Mouse (Mus musculus): ENCODE measurements at regions not wholly inside any gene's neighbourhood (a gene's known extent, or its start where the extent isn't known, plus 50 kb on each side); places are given as distances from the start of the nearest gene placed in this dataset.
A peak's percentile ranks its signal among the peaks of the same experiment; 100 is the strongest.
"Not testable (repeated sequence)": the region's sequence is repeated elsewhere in the genome, so short reads cannot be mapped to it uniquely, and the experiment has no call there.

DNA sequence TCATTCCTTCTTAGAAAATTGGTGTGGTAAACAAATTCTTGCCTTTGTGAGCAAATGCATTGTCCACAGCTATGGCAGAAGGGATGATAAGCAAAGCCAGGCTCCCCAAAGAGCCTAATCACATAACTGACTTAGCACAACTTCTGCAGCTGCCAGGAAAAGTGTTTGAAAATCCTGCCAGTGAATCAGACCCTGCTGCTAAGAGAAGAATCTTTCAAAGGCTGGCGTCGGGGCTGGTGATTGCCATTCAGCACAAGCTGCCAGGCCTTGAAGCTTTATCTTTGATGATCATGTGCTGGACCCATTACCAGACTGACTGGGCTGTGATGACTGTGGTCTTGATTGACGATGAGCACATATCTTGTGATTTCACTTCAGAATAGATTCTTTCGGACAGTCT lies 713.9 kb upstream of the Tex47 start:
- 57% methylated on average over 4 of the region's 4 CpGs for WGBS
- no peak overlapping the region for H3K9ac ChIP-seq (ENCODE audit: low read length)
- H3K9me3 ChIP-seq (replicated peaks; ENCODE audit: control insufficient read depth, low read length) = no peaks in the 10 kb centered on the region
- no peaks in the 10 kb centered on the region for H3K27me3 ChIP-seq (replicated peaks; ENCODE audit: control insufficient read depth, insufficient read depth, low read length)
- H3K4me3 ChIP-seq (ENCODE audit: low read depth, low read length) = no peak overlapping the region
- peak; percentile 67; the same call in 1 of the 2 replicates for ATAC-seq
- peak; percentile 65 for DNase-seq (ENCODE audit: low spot score)
- H3K4me2 ChIP-seq (ENCODE audit: low read length) = no peak overlapping the region
- H3K36me3 ChIP-seq (ENCODE audit: control insufficient read depth, insufficient read depth, low read length) = no peaks in the 10 kb centered on the region
- H3K4me1 ChIP-seq (ENCODE audit: control insufficient read depth, insufficient read depth, low read length) = no peaks in the 10 kb centered on the region
- no peak overlapping the region for H3K27ac ChIP-seq (ENCODE audit: low read depth, low read length)

DNA sequence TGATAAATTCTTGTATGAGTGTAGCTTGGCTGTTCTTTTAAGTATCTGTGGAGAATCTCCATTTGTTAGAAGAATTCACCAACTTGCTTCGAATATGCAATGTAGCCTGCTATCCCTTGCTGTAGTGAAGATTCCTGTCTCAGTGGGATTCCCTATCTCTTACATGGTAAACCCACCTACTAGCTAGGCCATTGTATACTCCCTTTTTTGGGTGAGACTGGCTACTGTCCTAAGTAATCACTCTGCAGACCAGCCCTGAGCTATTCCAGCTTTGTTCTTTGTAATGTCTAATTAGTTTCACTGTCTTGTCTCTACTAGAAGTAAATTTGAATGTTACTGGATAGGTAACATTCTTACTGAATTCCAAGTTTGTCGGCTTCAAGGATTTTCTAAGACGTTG lies 692.8 kb upstream of the Tex47 start:
- not testable (repeated sequence) for H3K4me3 ChIP-seq (ENCODE audit: low read depth, low read length); H3K27ac ChIP-seq (ENCODE audit: low read depth, low read length); H3K36me3 ChIP-seq (ENCODE audit: control insufficient read depth, insufficient read depth, low read length); H3K9me3 ChIP-seq (replicated peaks; ENCODE audit: control insufficient read depth, low read length); DNase-seq (ENCODE audit: low spot score); H3K9ac ChIP-seq (ENCODE audit: low read length); ATAC-seq; H3K4me2 ChIP-seq (ENCODE audit: low read length); H3K4me1 ChIP-seq (ENCODE audit: control insufficient read depth, insufficient read depth, low read length); H3K27me3 ChIP-seq (replicated peaks; ENCODE audit: control insufficient read depth, insufficient read depth, low read length)
- WGBS = 79% methylated on average over 3 of the region's 3 CpGs

DNA sequence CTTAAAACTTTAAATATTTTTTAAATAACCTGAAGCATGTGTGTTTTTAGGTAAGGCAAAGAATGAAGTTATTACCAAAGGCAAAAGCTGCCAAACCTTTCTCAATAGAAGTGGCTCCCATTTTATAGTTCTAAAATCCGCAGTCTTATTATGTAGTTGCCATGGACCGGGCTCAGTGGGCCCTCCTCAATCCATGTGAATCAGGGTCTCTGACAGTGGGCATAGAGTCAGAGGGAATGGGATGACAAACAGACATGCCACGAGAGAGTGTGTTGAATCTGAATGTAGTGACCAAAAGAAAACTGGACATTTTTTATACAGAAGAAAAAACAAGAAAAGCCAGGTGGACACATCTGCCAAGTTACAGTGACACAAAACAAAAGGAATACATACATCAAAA lies 659.0 kb upstream of the Tex47 start:
- no peaks in the 10 kb centered on the region for H3K4me1 ChIP-seq (ENCODE audit: control insufficient read depth, insufficient read depth, low read length)
- DNase-seq (ENCODE audit: low spot score) (no peak), ATAC-seq (no peak)
- H3K4me3 ChIP-seq (ENCODE audit: low read depth, low read length) = no peak overlapping the region
- no peaks in the 10 kb centered on the region for H3K27me3 ChIP-seq (replicated peaks; ENCODE audit: control insufficient read depth, insufficient read depth, low read length)
- no peaks in the 10 kb centered on the region for H3K36me3 ChIP-seq (ENCODE audit: control insufficient read depth, insufficient read depth, low read length)
- no peak overlapping the region for H3K27ac ChIP-seq (ENCODE audit: low read depth, low read length)
- no peak overlapping the region for H3K4me2 ChIP-seq (ENCODE audit: low read length)
- H3K9me3 ChIP-seq (replicated peaks; ENCODE audit: control insufficient read depth, low read length) = no peaks in the 10 kb centered on the region
- 37% methylated on average over 3 of the region's 3 CpGs for WGBS
- no peak overlapping the region for H3K9ac ChIP-seq (ENCODE audit: low read length)

GRCm38 (mm10) chr5:6676211-6676610 lies 627.7 kb upstream of the Tex47 start:
- WGBS = 33% methylated on average over 3 of the region's 3 CpGs
- not testable (repeated sequence) for ATAC-seq; H3K27me3 ChIP-seq (replicated peaks; ENCODE audit: control insufficient read depth, insufficient read depth, low read length); H3K27ac ChIP-seq (ENCODE audit: low read depth, low read length); H3K36me3 ChIP-seq (ENCODE audit: control insufficient read depth, insufficient read depth, low read length); H3K4me3 ChIP-seq (ENCODE audit: low read depth, low read length); H3K4me2 ChIP-seq (ENCODE audit: low read length); H3K9ac ChIP-seq (ENCODE audit: low read length); DNase-seq (ENCODE audit: low spot score); H3K9me3 ChIP-seq (replicated peaks; ENCODE audit: control insufficient read depth, low read length); H3K4me1 ChIP-seq (ENCODE audit: control insufficient read depth, insufficient read depth, low read length)

GRCm38 (mm10) chr5:6709668-6710309 lies 594.1 kb upstream of the Tex47 start:
- H3K4me2 ChIP-seq (ENCODE audit: low read length) = no peak overlapping the region
- H3K9ac ChIP-seq (ENCODE audit: low read length) = no peak overlapping the region
- no peaks in the 10 kb centered on the region for H3K4me1 ChIP-seq (ENCODE audit: control insufficient read depth, insufficient read depth, low read length)
- 87% methylated on average over 4 of the region's 4 CpGs for WGBS
- H3K9me3 ChIP-seq (replicated peaks; ENCODE audit: control insufficient read depth, low read length) = no peaks in the 10 kb centered on the region
- no peaks in the 10 kb centered on the region for H3K27me3 ChIP-seq (replicated peaks; ENCODE audit: control insufficient read depth, insufficient read depth, low read length)
- DNase-seq (ENCODE audit: low spot score) (no peak), ATAC-seq (no peak)
- no peak overlapping the region for H3K27ac ChIP-seq (ENCODE audit: low read depth, low read length)
- no peak overlapping the region for H3K4me3 ChIP-seq (ENCODE audit: low read depth, low read length)
- no peaks in the 10 kb centered on the region for H3K36me3 ChIP-seq (ENCODE audit: control insufficient read depth, insufficient read depth, low read length)

DNA sequence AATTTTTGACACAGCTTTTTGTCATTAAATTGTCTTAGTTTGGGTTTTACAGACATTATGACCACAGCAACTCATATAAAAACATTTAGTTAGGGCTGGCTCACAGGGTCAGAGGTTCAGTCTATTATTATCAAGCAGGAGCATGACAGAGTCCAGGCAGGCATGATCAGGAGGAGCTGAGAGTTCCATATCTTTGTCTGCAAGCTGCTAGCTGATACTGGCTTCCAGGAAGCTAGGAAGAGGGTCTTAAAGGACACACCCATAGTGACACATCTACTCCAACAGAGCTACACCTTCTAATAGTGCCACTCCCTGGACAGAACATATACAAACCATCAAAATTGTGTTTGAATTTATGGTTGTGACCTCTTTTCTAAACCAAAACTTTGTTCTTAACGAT lies 587.7 kb upstream of the Tex47 start:
- ATAC-seq = no peak
- Histone ChIP-seq H3K9ac (ENCODE audit: low read length) (no peak overlapping the region), H3K9me3 (replicated peaks; ENCODE audit: control insufficient read depth, low read length) (no peaks in the 10 kb centered on the region), H3K27me3 (replicated peaks; ENCODE audit: control insufficient read depth, insufficient read depth, low read length) (no peaks in the 10 kb centered on the region), H3K4me2 (ENCODE audit: low read length) (no peak overlapping the region), H3K4me1 (ENCODE audit: control insufficient read depth, insufficient read depth, low read length) (no peaks in the 10 kb centered on the region), H3K4me3 (ENCODE audit: low read depth, low read length) (no peak overlapping the region), H3K36me3 (ENCODE audit: control insufficient read depth, insufficient read depth, low read length) (no peaks in the 10 kb centered on the region), H3K27ac (ENCODE audit: low read depth, low read length) (no peak overlapping the region)
- WGBS = 70% methylated on average over 1 of the region's 1 CpGs
- no peak for DNase-seq (ENCODE audit: low spot score)

DNA sequence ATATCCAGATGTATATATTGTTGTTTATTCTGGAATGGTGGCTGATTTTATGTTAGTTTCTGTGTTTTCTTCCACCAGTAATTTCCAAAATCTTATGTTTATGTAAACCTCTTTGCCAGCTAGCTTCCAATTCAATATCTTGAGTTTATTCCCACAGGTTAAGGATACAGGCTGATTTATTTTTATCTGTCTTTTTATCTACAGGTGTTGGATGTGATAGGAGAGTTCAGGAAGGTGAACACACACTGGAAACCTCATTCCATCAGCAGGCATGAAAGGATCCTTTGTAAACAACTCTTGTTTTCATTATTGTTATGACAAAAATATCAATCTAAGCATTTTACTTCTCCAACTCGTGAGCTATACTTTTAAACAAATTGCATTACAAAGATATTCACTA lies 587.3 kb upstream of the Tex47 start:
- H3K36me3 ChIP-seq (ENCODE audit: control insufficient read depth, insufficient read depth, low read length) = no peaks in the 10 kb centered on the region
- H3K4me3 ChIP-seq (ENCODE audit: low read depth, low read length) = no peak overlapping the region
- H3K9ac ChIP-seq (ENCODE audit: low read length) = no peak overlapping the region
- no peak overlapping the region for H3K4me2 ChIP-seq (ENCODE audit: low read length)
- no peaks in the 10 kb centered on the region for H3K9me3 ChIP-seq (replicated peaks; ENCODE audit: control insufficient read depth, low read length)
- 79% methylated on average over 1 of the region's 1 CpGs for WGBS
- ATAC-seq = no peak
- H3K27me3 ChIP-seq (replicated peaks; ENCODE audit: control insufficient read depth, insufficient read depth, low read length) = no peaks in the 10 kb centered on the region
- no peak overlapping the region for H3K27ac ChIP-seq (ENCODE audit: low read depth, low read length)
- no peaks in the 10 kb centered on the region for H3K4me1 ChIP-seq (ENCODE audit: control insufficient read depth, insufficient read depth, low read length)
- DNase-seq (ENCODE audit: low spot score) = no peak
